Mouse (Mus musculus) limb, embryonic 11.5 days (tissue): ENCODE results near the gene Umps. TPM values are rescaled to one million over a fixed set of nuclear protein-coding genes. Genes with fewer than 3 reads are reported as not detected.

Experiments
- polyA plus RNA-seq: library from polyadenylated mRNA; unstranded; fragments of >200 nt; fragmentation: Nextera tagmentation; extraction: Ambion mirVana; gene quantifications from 2 replicates; pipeline ENCODE4 v1.2.1, GENCODE M21; 2014

Umps gene
- polyA plus RNA-seq, 1 experiment from 2014 or later: 96.4 TPM

Other genes with a start within 250 kb of the Umps start
- 0.15 and 0.28 TPM in 2 replicates for gene Muc13, start 173.0 kb downstream of the Umps start, polyA plus RNA-seq
- gene Itgb5, start 137.4 kb downstream of the Umps start, polyA plus RNA-seq: 64.9 and 65.8 TPM in 2 replicates